Mouse (Mus musculus) spleen, adult 18-20 months (tissue): ENCODE results near the gene Ror1.

Source experiments
- DNase-seq, 2 experiments: peaks; one replicate each; pipeline ENCODE4 v3.0.0; 2022; ENCODE audit warnings: mixed read lengths in 2 of 2

The Ror1 gene

GRCm38 (mm10) chr4:100118676-100119075 lies 23.1 kb downstream of the Ror1 start:
- DNase-seq: no peak

GRCm38 (mm10) chr4:100119431-100119830 lies 23.8 kb downstream of the Ror1 start:
- DNase-seq: no peak

- DNase-seq: no peak
Measured at GRCm38 (mm10) chr4:100120547-100120946, 25.0 kb downstream of the Ror1 start.

- no peak for DNase-seq
Measured at GRCm38 (mm10) chr4:100122436-100122835, 26.8 kb downstream of the Ror1 start.

- no peak for DNase-seq
Measured at GRCm38 (mm10) chr4:100123519-100123918, 27.9 kb downstream of the Ror1 start.

GRCm38 (mm10) chr4:100124056-100124455 lies 28.5 kb downstream of the Ror1 start:
- DNase-seq: no peak

- no peak for DNase-seq
Measured at GRCm38 (mm10) chr4:100124935-100125334, 29.3 kb downstream of the Ror1 start.

GRCm38 (mm10) chr4:100126531-100127310 lies 31.1 kb downstream of the Ror1 start:
- DNase-seq: no peak

- no peak for DNase-seq
Measured at GRCm38 (mm10) chr4:100128026-100128922, 32.7 kb downstream of the Ror1 start.

GRCm38 (mm10) chr4:100129201-100129600 lies 33.6 kb downstream of the Ror1 start:
- no peak for DNase-seq

GRCm38 (mm10) chr4:100130771-100131475 lies 35.3 kb downstream of the Ror1 start:
- no peak for DNase-seq

- no peak for DNase-seq
Measured at GRCm38 (mm10) chr4:100131488-100131887, 35.9 kb downstream of the Ror1 start.

- DNase-seq: no peak
Measured at GRCm38 (mm10) chr4:100132261-100132660, 36.7 kb downstream of the Ror1 start.

GRCm38 (mm10) chr4:100136046-100136445 lies 40.5 kb downstream of the Ror1 start:
- no peak for DNase-seq

- no peak for DNase-seq
Measured at GRCm38 (mm10) chr4:100137102-100137835, 41.7 kb downstream of the Ror1 start.

- no peak for DNase-seq
Measured at GRCm38 (mm10) chr4:100141626-100142025, 46.0 kb downstream of the Ror1 start.

GRCm38 (mm10) chr4:100144744-100145143 lies 49.2 kb downstream of the Ror1 start:
- DNase-seq: no peak

- DNase-seq: no peak
Measured at GRCm38 (mm10) chr4:100150797-100151196, 55.2 kb downstream of the Ror1 start.

GRCm38 (mm10) chr4:100154560-100155130 lies 59.1 kb downstream of the Ror1 start:
- DNase-seq: no peak

- DNase-seq: no peak
Measured at GRCm38 (mm10) chr4:100155731-100156130, 60.1 kb downstream of the Ror1 start.

GRCm38 (mm10) chr4:100158401-100158800 lies 62.8 kb downstream of the Ror1 start:
- no peak for DNase-seq

- DNase-seq: no peak
Measured at GRCm38 (mm10) chr4:100160156-100160555, 64.6 kb downstream of the Ror1 start.
